Mouse (Mus musculus): ENCODE results near the gene Por. TPM values are rescaled to one million over a fixed set of nuclear protein-coding genes. Genes with fewer than 3 reads are reported as not detected.
A peak's percentile ranks its signal among the peaks of the same experiment; 100 is the strongest.

The Por gene
- total and polyA plus RNA-seq, 3 experiments: 40.3 to 64.4 TPM; not detected in 1

- Histone ChIP-seq H3K4me1 (ENCODE audit: control insufficient read depth in 1 of 2, insufficient read depth in 2 of 2, low read length in 2 of 2) (peaks cover 23 to 48% of the 10 kb centered on the region in 2 experiments), H3K4me3 (ENCODE audit: control insufficient read depth in 1 of 2, insufficient read depth in 1 of 2, low read depth in 2 of 2, low read length in 2 of 2) (no peak overlapping the region), H3K27ac (ENCODE audit: control insufficient read depth, low read depth, low read length) (peak overlapping the region; percentile 82), H3K9me3 (replicated peaks; ENCODE audit: insufficient read depth, low read length) (no peaks in the 10 kb centered on the region), H3K9ac (ENCODE audit: control insufficient read depth, low read depth, low read length, poor library complexity, severe bottlenecking) (peak overlapping the region; percentile 18; the same call in 1 of the 2 replicates), H3K27me3 (ENCODE audit: control insufficient read depth in 1 of 2, insufficient read depth in 2 of 2, low read length in 2 of 2) (no peaks in the 10 kb centered on the region), H3K36me3 (ENCODE audit: control insufficient read depth in 1 of 2, insufficient read depth in 2 of 2, low read length in 2 of 2) (peaks cover 0 to 47% of the 10 kb centered on the region in 2 experiments; a peak in 3 of 4 replicates), H3K79me2 (ENCODE audit: control insufficient read depth, insufficient read depth, low read length, poor library complexity) (0 out of 2 replicates have a peak, but pooled peaks cover 3% of the 10 kb centered on the region)
- peak; percentile 50; the same call in 1 of the 2 replicates for TF ChIP-seq TAL1 (IDR thresholded peaks at IDR 0.05; ENCODE audit: low read length)
- TF ChIP-seq GATA1 (IDR thresholded peaks at IDR 0.05; ENCODE audit: low read depth, low read length): peak; percentile 72
- TF ChIP-seq ETS1 (IDR thresholded peaks at IDR 0.05; ENCODE audit: low read depth, low read length): peak; percentile 27
- no peak for TF ChIP-seq ZKSCAN1 (IDR thresholded peaks at IDR 0.05; ENCODE audit: low read depth, low read length)
- no peak for TF ChIP-seq USF1 (IDR thresholded peaks at IDR 0.05; ENCODE audit: low read depth, low read length)
- TF ChIP-seq RAD21 (IDR thresholded peaks at IDR 0.05; ENCODE audit: low read depth, low read length): no peak
- TF ChIP-seq ZMIZ1 (IDR thresholded peaks at IDR 0.05; ENCODE audit: low read depth, low read length): no peak
- TF ChIP-seq POLR2A (IDR thresholded peaks at IDR 0.05; ENCODE audit: control insufficient read depth in 1 of 2, insufficient read depth in 1 of 2, low read depth in 1 of 2, low read length in 2 of 2, poor library complexity in 1 of 2): no peak
- TF ChIP-seq ELF1 (IDR thresholded peaks at IDR 0.05; ENCODE audit: low read depth, low read length): no peak
- TF ChIP-seq GABPA (IDR thresholded peaks at IDR 0.05; ENCODE audit: low read depth, low read length): no peak
- no peak for TF ChIP-seq MYC (IDR thresholded peaks at IDR 0.05; ENCODE audit: low read depth, low read length)
- TF ChIP-seq POLR2AphosphoS5 (IDR thresholded peaks at IDR 0.05; ENCODE audit: borderline replicate concordance, low read depth, low read length): no peak
- no peak for TF ChIP-seq MAX (IDR thresholded peaks at IDR 0.05; ENCODE audit: low read length)
- no peak for TF ChIP-seq CTCF (IDR thresholded peaks at IDR 0.05 in 2 of 3, conservative IDR thresholded peaks at IDR 0.05 in 1 of 3; ENCODE audit: control insufficient read depth in 1 of 3, insufficient read depth in 1 of 3, low read depth in 2 of 3, low read length in 3 of 3, poor library complexity in 1 of 3, severe bottlenecking in 1 of 3)
- no peak for TF ChIP-seq E2F4 (IDR thresholded peaks at IDR 0.05; ENCODE audit: borderline replicate concordance, low read depth, low read length)
- peak; percentile 33 to 70; a peak in 3 of 4 replicates for TF ChIP-seq EP300 (IDR thresholded peaks at IDR 0.05; ENCODE audit: low read depth in 1 of 2, low read length in 2 of 2)
- DNase-seq (ENCODE audit: low read depth, low spot score): peak; percentile 57
These were observed 43.0 kb downstream of the Por start for GRCm38 (mm10) chr5:135712803-135713202.

GRCm38 (mm10) chr5:135713441-135714218 lies 43.8 kb downstream of the Por start:
- H3K36me3 ChIP-seq (ENCODE audit: control insufficient read depth in 1 of 2, insufficient read depth in 2 of 2, low read length in 2 of 2): peaks cover 0 to 40% of the 10 kb centered on the region in 2 experiments
- no peaks in the 10 kb centered on the region for H3K27me3 ChIP-seq (ENCODE audit: control insufficient read depth in 1 of 2, insufficient read depth in 2 of 2, low read length in 2 of 2)
- peak overlapping the region; percentile 82 for H3K27ac ChIP-seq (ENCODE audit: control insufficient read depth, low read depth, low read length)
- DNase-seq (ENCODE audit: low read depth, low spot score): peak; percentile 99
- peaks cover 20 to 42% of the 10 kb centered on the region in 2 experiments for H3K4me1 ChIP-seq (ENCODE audit: control insufficient read depth in 1 of 2, insufficient read depth in 2 of 2, low read length in 2 of 2)
- peak overlapping the region; percentile 16 to 27; a peak in 2 of 4 replicates for H3K4me3 ChIP-seq (ENCODE audit: control insufficient read depth in 1 of 2, insufficient read depth in 1 of 2, low read depth in 2 of 2, low read length in 2 of 2)
- 0 out of 2 replicates have a peak, but pooled peaks cover 3% of the 10 kb centered on the region for H3K79me2 ChIP-seq (ENCODE audit: control insufficient read depth, insufficient read depth, low read length, poor library complexity)
- no peaks in the 10 kb centered on the region for H3K9me3 ChIP-seq (replicated peaks; ENCODE audit: insufficient read depth, low read length)
- peak overlapping the region; percentile 21 for H3K9ac ChIP-seq (ENCODE audit: control insufficient read depth, low read depth, low read length, poor library complexity, severe bottlenecking)
- no peak for TF ChIP-seq NELFE (IDR thresholded peaks at IDR 0.05; ENCODE audit: low read depth, low read length)
- no peak for TF ChIP-seq UBTF (IDR thresholded peaks at IDR 0.05; ENCODE audit: borderline replicate concordance, insufficient read depth, low read depth, low read length)
- TF ChIP-seq RCOR1 (IDR thresholded peaks at IDR 0.05; ENCODE audit: low read depth, low read length): peak; percentile 100
- TF ChIP-seq MYC (IDR thresholded peaks at IDR 0.05; ENCODE audit: low read depth, low read length): peak; percentile 83
- TF ChIP-seq TCF12 (IDR thresholded peaks at IDR 0.05; ENCODE audit: low read depth, low read length): peak; percentile 98
- peak; percentile 62 for TF ChIP-seq POLR2AphosphoS2 (IDR thresholded peaks at IDR 0.05; ENCODE audit: low read length)
- TF ChIP-seq ZKSCAN1 (IDR thresholded peaks at IDR 0.05; ENCODE audit: low read depth, low read length): no peak
- TF ChIP-seq RAD21 (IDR thresholded peaks at IDR 0.05; ENCODE audit: low read depth, low read length): no peak; the same call in 1 of the 2 replicates
- TF ChIP-seq E2F4 (IDR thresholded peaks at IDR 0.05; ENCODE audit: borderline replicate concordance, low read depth, low read length): no peak
- TF ChIP-seq ETS1 (IDR thresholded peaks at IDR 0.05; ENCODE audit: low read depth, low read length): peak; percentile 97
- TF ChIP-seq BHLHE40 (IDR thresholded peaks at IDR 0.05; ENCODE audit: borderline replicate concordance, low read depth, low read length): peak; percentile 82; the same call in 1 of the 2 replicates
- TF ChIP-seq MEF2A (IDR thresholded peaks at IDR 0.05; ENCODE audit: extremely low read depth, insufficient replicate concordance, low read depth, low read length, poor library complexity, severe bottlenecking): 0 out of 2 replicates have a peak, but pooled peaks have one; percentile 48
- TF ChIP-seq MAZ (IDR thresholded peaks at IDR 0.05; ENCODE audit: low read depth, low read length): peak; percentile 84; the same call in 1 of the 2 replicates
- TF ChIP-seq CHD1 (IDR thresholded peaks at IDR 0.05; ENCODE audit: low read depth, low read length): no peak
- peak; percentile 91 for TF ChIP-seq MAFK (IDR thresholded peaks at IDR 0.05; ENCODE audit: borderline replicate concordance, low read depth, low read length)
- peak; percentile 85 for TF ChIP-seq MAX (IDR thresholded peaks at IDR 0.05; ENCODE audit: low read length)
- peak; percentile 98 for TF ChIP-seq EP300 (IDR thresholded peaks at IDR 0.05; ENCODE audit: low read depth in 1 of 2, low read length in 2 of 2)
- peak; percentile 44; the same call in 1 of the 2 replicates for TF ChIP-seq ZMIZ1 (IDR thresholded peaks at IDR 0.05; ENCODE audit: low read depth, low read length)
- peak; percentile 94 for TF ChIP-seq GATA1 (IDR thresholded peaks at IDR 0.05; ENCODE audit: low read depth, low read length)
- TF ChIP-seq JUND (IDR thresholded peaks at IDR 0.05; ENCODE audit: low read depth, low read length): peak; percentile 84
